Mouse (Mus musculus) left cerebral cortex, adult 18-20 months (tissue): ENCODE measurements around the gene 6330409D20Rik. TPM values are rescaled to one million over a fixed set of nuclear protein-coding genes. Genes with fewer than 3 reads are reported as not detected.

Source experiments
- DNase-seq, 2 experiments: peaks; one replicate each; pipeline ENCODE4 v3.0.0; 2021 to 2022; ENCODE audit warnings: low spot score in 2 of 2, mixed read lengths in 1 of 2
- total RNA-seq, 2 experiments: library from RNA; stranded (reverse); gene quantifications; 2 replicates each; pipeline ENCODE4 v1.2.3; 2021

The 6330409D20Rik gene
- total RNA-seq, 2 experiments from 2014 or later = 2.2 to 2.8 TPM

GRCm38 (mm10) chr2:32724832-32725790 is 15.7 kb downstream of the 6330409D20Rik start:
- no peak for DNase-seq

- DNase-seq = no peak
Measured at GRCm38 (mm10) chr2:32724149-32724548, 16.7 kb downstream of the 6330409D20Rik start.

- DNase-seq = no peak
Measured at GRCm38 (mm10) chr2:32722581-32722980, 18.2 kb downstream of the 6330409D20Rik start.

GRCm38 (mm10) chr2:32722046-32722445 is 18.8 kb downstream of the 6330409D20Rik start:
- DNase-seq = no peak

- DNase-seq = no peak
Measured at GRCm38 (mm10) chr2:32720681-32721229, 20.1 kb downstream of the 6330409D20Rik start, which contains the start of gene Sh2d3c. TSS of gene Sh2d3c (plus strand) at chr2:32721055.

- DNase-seq = no peak
Measured at GRCm38 (mm10) chr2:32720053-32720452, 20.8 kb downstream of the 6330409D20Rik start.

- no peak for DNase-seq
Measured at GRCm38 (mm10) chr2:32718761-32719160, 22.1 kb downstream of the 6330409D20Rik start.

GRCm38 (mm10) chr2:32714987-32715425 is 25.8 kb downstream of the 6330409D20Rik start:
- no peak for DNase-seq

- DNase-seq = no peak
Measured at GRCm38 (mm10) chr2:32714117-32714986, 26.5 kb downstream of the 6330409D20Rik start.

- DNase-seq = peak; percentile 90 to 93
Measured at GRCm38 (mm10) chr2:32712934-32713817, 27.6 kb downstream of the 6330409D20Rik start, which contains the start of gene Cdk9. TSS of gene Cdk9 (minus strand) at chr2:32713076.

- DNase-seq = peak; percentile 94 to 96
Measured at GRCm38 (mm10) chr2:32712586-32712933, 28.3 kb downstream of the 6330409D20Rik start.

- DNase-seq = peak; percentile 38 to 45
Measured at GRCm38 (mm10) chr2:32712108-32712551, 28.7 kb downstream of the 6330409D20Rik start.

- DNase-seq = no peak
Measured at GRCm38 (mm10) chr2:32711301-32712056, 29.3 kb downstream of the 6330409D20Rik start.

- DNase-seq = no peak
Measured at GRCm38 (mm10) chr2:32710425-32710824, 30.4 kb downstream of the 6330409D20Rik start.

- no peak for DNase-seq
Measured at GRCm38 (mm10) chr2:32709521-32710137, 31.2 kb downstream of the 6330409D20Rik start.

GRCm38 (mm10) chr2:32708643-32709042 is 32.2 kb downstream of the 6330409D20Rik start:
- peak in 1 of 2 experiments; percentile 57 for DNase-seq

- no peak for DNase-seq
Measured at GRCm38 (mm10) chr2:32706971-32707370, 33.8 kb downstream of the 6330409D20Rik start.

GRCm38 (mm10) chr2:32705018-32705417 is 35.8 kb downstream of the 6330409D20Rik start:
- DNase-seq = no peak

GRCm38 (mm10) chr2:32704021-32704421 is 36.8 kb downstream of the 6330409D20Rik start, which contains the start of gene Fpgs:
TSS of gene Fpgs (minus strand) at chr2:32704145.
- DNase-seq = no peak
